Mouse (Mus musculus) ES-E14 (cell line): ENCODE data around the gene Fam117b.

Experiments
- CHD2 ChIP-seq: IDR thresholded peaks from 2 replicates; pipeline ENCODE4 v1.6.1; 2014; ENCODE audit warnings: mild to moderate bottlenecking, low read depth, low read length, inconsistent platforms
- MAFK ChIP-seq: IDR thresholded peaks from 2 replicates; pipeline ENCODE4 v1.6.1; 2014; ENCODE audit warnings: mild to moderate bottlenecking, low read depth, low read length, inconsistent platforms; ENCODE audit not compliant: insufficient read depth
- ZC3H11A ChIP-seq: IDR thresholded peaks from 2 replicates; pipeline ENCODE4 v1.6.1; 2012; ENCODE audit warnings: low read depth, mild to moderate bottlenecking, inconsistent platforms, low read length, borderline replicate concordance
- ZNF384 ChIP-seq: IDR thresholded peaks from 2 replicates; pipeline ENCODE4 v1.6.1; 2012; ENCODE audit warnings: low read depth, low read length, inconsistent platforms

- no peak for TF ChIP-seq CHD2
- no peak for TF ChIP-seq MAFK
- no peak for TF ChIP-seq ZNF384
- no peak for TF ChIP-seq ZC3H11A
Measured at GRCm38 (mm10) chr1:59967291-59967690, 54.5 kb downstream of the Fam117b start.
